Mouse (Mus musculus) T-cell, adult 2 months (primary cell): Measurements from ENCODE around the gene Srpk2.
A peak's percentile ranks its signal among the peaks of the same experiment; 100 is the strongest.
"Not testable (repeated sequence)": the region's sequence is repeated elsewhere in the genome, so short reads cannot be mapped to it uniquely, and the experiment has no call there.

Source experiments
- DNase-seq: peaks from one replicate; pipeline ENCODE4 v3.0.0; 2022; ENCODE audit warnings: low spot score

The Srpk2 gene

DNA sequence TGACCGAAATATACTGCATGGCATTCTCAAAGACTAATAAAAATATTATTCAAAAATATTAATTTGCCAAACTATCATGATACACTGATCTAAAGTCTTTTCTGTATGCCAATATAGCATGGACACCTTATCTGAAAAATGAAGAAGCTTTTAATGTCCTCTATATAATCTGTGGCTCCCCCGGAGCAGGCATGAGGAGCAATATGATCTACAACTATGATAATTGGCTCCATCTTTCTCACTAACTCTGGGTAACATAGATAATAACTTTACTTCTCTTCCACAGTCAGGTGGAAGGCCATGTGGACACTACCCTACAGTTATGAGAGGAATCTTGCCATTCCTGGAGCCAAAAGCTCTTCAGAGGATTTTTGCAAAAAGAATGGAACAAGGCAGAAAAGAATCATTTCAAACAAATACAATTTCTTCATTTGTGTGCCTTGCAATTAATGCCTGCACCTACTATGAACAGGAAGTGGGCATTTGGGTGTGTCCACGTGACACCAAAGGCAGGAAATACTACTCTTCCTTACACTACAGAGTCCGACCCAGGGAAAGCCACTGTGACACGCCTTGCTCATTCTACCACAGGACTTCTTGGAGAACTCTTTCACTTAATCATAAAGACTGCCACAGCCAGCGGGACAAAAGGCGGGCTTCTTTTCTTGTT, 80.2 kb downstream of the Srpk2 start:
- peak; percentile 73 for DNase-seq

GRCm38 (mm10) chr5:23599750-23600537, 84.5 kb downstream of the Srpk2 start:
- no peak for DNase-seq

DNA sequence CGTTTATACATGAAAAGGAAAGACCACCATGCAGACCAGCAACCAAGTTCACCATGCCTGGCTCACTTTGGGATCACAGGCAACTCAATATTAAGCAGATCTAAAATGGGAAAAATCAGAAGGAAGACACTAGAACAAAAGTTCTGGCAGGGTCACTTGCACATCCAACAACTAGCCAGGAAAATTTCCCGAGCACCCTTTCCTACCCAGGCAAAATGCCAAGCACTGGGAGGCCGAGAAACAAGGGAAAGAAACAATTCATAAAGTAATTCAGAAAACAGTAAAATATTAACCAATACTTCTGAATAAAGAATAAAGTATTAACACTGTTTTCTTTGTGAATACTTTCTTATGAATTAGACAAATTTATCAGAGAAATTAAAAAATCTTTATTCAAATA, 85.2 kb downstream of the Srpk2 start:
- DNase-seq: no peak

- no peak for DNase-seq
Measured at GRCm38 (mm10) chr5:23598491-23598890, 85.9 kb downstream of the Srpk2 start.

- no peak for DNase-seq
Measured at GRCm38 (mm10) chr5:23597999-23598398, 86.4 kb downstream of the Srpk2 start.

GRCm38 (mm10) chr5:23597260-23597864, 87.1 kb downstream of the Srpk2 start:
- no peak for DNase-seq

- no peak for DNase-seq
Measured at GRCm38 (mm10) chr5:23596326-23596965, 88.0 kb downstream of the Srpk2 start.

DNA sequence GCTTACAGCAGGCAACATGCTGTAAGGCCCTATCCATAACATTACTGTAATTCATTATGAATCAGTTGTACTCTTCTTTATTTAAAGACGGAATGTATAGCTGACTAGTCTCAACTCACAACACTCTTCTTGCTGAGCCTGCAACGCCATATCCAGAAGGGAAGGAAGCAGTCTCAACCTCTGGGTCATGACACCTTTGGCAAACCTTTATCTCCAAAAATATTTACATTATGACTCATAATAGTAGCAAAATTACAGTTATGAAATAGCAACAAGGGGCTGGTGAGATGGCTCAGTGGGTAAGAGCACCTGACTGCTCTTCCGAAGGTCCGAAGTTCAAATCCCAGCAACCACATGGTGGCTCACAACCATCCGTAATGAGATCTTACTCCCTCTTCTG, 94.1 kb downstream of the Srpk2 start:
- not testable (repeated sequence) for DNase-seq

DNA sequence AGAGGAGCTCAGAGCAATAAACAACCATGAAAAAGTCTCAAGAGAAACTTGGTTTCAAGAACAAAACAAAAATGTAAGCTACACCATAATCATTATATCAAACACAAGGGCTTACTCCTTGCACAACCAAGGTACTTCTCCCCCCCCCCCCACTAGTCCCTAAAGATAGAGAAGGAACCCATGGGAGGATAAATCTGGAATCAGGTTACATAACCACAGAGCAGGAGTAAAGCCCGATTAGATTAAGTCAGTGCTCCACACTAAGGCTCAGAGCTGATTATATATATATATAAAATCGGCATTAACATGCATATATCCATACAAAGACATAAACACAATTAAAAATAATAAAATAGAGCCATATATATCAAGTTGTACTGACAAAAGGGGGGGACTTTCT, 96.8 kb downstream of the Srpk2 start:
- DNase-seq: no peak

GRCm38 (mm10) chr5:23586531-23587453, 97.6 kb downstream of the Srpk2 start:
- DNase-seq: no peak

- no peak for DNase-seq
Measured at GRCm38 (mm10) chr5:23581484-23582060, 102.8 kb downstream of the Srpk2 start.

GRCm38 (mm10) chr5:23579120-23579880, 105.1 kb downstream of the Srpk2 start:
- no peak for DNase-seq

GRCm38 (mm10) chr5:23578322-23578957, 106.0 kb downstream of the Srpk2 start:
- no peak for DNase-seq

- no peak for DNase-seq
Measured at GRCm38 (mm10) chr5:23577847-23578246, 106.6 kb downstream of the Srpk2 start.

DNA sequence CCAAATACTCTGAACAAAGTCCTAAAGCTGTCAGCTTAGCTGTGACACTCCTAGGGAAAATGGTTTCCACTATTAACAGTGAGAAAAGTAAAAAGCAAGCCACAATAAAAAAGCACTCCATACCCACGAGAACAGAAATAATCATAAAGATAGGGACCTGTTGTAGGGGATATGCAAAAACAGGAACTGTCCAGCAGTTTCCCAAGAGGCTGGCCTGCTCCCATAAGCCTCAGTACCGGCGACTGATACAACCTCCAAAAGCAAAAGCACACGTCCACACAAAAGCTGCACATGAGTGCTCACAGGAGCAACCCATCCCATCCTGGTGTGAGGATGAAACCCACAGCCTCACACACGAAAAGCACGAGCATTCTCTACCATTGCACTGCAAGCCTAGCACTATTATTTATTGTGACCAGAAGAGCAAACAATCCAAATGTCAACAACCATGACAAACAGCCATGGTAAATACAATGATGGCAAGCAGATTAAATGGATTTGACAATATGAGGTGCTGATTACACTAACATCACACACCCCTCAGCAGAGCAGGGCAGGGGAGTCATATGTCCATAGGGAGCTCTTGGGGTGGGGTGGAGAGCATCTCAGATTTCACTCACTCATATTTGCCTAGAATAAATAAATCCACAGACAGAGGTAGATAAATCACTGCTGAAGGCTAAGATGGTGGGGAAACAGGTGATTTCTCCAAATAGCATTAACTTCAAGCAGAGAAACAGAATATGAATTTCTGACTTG, 107.9 kb downstream of the Srpk2 start:
- DNase-seq: no peak

GRCm38 (mm10) chr5:23573942-23574341, 110.5 kb downstream of the Srpk2 start:
- DNase-seq: no peak

DNA sequence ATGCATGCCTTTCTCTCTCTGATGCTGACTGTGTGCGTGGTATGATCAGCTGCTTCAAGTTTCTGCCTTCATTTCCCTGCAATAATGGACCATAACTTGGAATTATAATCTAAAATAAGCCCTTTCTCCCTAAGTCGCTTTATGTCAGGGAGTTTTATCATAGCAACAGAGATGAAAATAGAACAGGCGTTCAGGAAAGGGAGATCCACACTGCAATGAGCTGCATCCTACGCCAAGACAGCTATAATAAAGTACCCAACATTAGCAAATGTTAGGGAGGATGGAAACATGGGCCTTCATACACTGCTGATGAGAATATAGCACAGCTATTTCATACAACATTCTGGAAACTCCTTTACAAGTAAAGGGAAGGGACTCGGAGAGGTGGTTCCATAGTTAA, 116.2 kb downstream of the Srpk2 start:
- DNase-seq: no peak

DNA sequence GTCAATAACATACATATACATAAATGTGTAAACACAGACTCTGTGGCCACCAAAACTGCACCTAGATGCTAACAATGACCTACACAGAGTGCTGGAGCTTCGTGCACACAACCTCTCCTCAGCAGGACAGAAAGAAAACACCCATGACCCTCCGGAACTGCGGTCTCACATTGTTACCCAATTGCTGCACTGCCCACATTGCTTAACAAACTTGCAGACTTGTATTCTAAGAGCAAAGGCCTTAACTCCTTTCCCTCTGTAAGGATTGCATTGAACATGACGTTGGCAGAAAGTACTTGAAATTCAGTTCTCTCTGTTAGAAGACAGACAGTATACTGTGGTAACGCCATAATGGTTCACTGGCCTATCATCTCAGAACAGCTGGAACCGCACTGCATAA, 118.0 kb downstream of the Srpk2 start:
- no peak for DNase-seq
